Mouse (Mus musculus) heart, adult 2 months (tissue): ENCODE data around the gene Polr3gl. TPM values are rescaled to one million over a fixed set of nuclear protein-coding genes. Genes with fewer than 3 reads are reported as not detected.

Experiments used
- DNase-seq, 2 experiments: peaks; one replicate each; pipeline ENCODE4 v3.0.0; 2021
- H3K27ac ChIP-seq: fragments of 200-600 bp; 2 replicates; pipeline ENCODE4 v1.8.1; 2022
- H3K27me3 ChIP-seq: fragments of 200-500 bp; 2 replicates; pipeline ENCODE4 v1.6.1; 2012; ENCODE audit warnings: mild to moderate bottlenecking, low read length, inconsistent platforms, mixed read lengths; ENCODE audit not compliant: control insufficient read depth, insufficient read depth
- H3K36me3 ChIP-seq: fragments of 200-500 bp; 2 replicates; pipeline ENCODE4 v1.6.1; 2012; ENCODE audit warnings: low read length, inconsistent platforms; ENCODE audit not compliant: control insufficient read depth, insufficient read depth
- H3K4me1 ChIP-seq: fragments of 200-500 bp; 2 replicates; pipeline ENCODE4 v1.6.1; 2011; ENCODE audit warnings: low read length; ENCODE audit not compliant: control insufficient read depth, insufficient read depth
- H3K4me3 ChIP-seq: fragments of 200-600 bp; 2 replicates; pipeline ENCODE4 v1.8.1; 2022
- H3K79me2 ChIP-seq: fragments of 200-500 bp; replicated peaks from 2 replicates; pipeline ENCODE4 v1.6.1; 2012; ENCODE audit warnings: mild to moderate bottlenecking, inconsistent platforms, low read length, moderate library complexity, mixed read lengths; ENCODE audit not compliant: control insufficient read depth, insufficient read depth
- H3K9ac ChIP-seq: fragments of 200-500 bp; 2 replicates; pipeline ENCODE4 v1.6.1; 2012; ENCODE audit warnings: low read depth, mild to moderate bottlenecking, control low read depth, inconsistent platforms, low read length, mixed read lengths
- CTCF ChIP-seq: fragments of 200-600 bp; IDR thresholded peaks from 2 replicates; pipeline ENCODE4 v1.8.1; 2022; ENCODE audit warnings: antibody characterized with exemption, mild to moderate bottlenecking, moderate library complexity
- EP300 ChIP-seq: fragments of 200-500 bp; IDR thresholded peaks from 2 replicates; pipeline ENCODE4 v1.6.1; 2011; ENCODE audit warnings: low read depth, low read length, control low read depth; ENCODE audit not compliant: insufficient read depth
- POLR2A ChIP-seq: fragments of 200-500 bp; IDR thresholded peaks from 2 replicates; pipeline ENCODE4 v1.6.1; 2011; ENCODE audit warnings: mild to moderate bottlenecking, low read depth, low read length, control low read depth; ENCODE audit not compliant: insufficient read depth
- WGBS: fragments of 180-500 bp; shearing (Covaris S2); methylation state at CpG from one replicate; pipeline ENCODE4 v1.1.7; 2018; 5-methylcytosine and 5-hydroxymethylcytosine counted together
- intact Hi-C: fragments of 180-260 bp; cut with DNase I; formaldehyde crosslinking; loops from one replicate; pipeline ENCODE4 v1.15.1; 2025
- polyA plus RNA-seq: library from polyadenylated mRNA; depleted of rRNA; stranded (reverse); fragments of >200 nt; gene quantifications from 2 replicates; pipeline ENCODE4 v1.2.3, GENCODE M21; 2012
- total RNA-seq, 2 experiments: library from RNA; stranded (reverse); gene quantifications; 2 replicates each; pipeline ENCODE4 v1.2.3; 2021

Polr3gl gene
- total and polyA plus RNA-seq, 3 experiments: 20.1 to 35.0 (median 24.3) TPM

DNA sequence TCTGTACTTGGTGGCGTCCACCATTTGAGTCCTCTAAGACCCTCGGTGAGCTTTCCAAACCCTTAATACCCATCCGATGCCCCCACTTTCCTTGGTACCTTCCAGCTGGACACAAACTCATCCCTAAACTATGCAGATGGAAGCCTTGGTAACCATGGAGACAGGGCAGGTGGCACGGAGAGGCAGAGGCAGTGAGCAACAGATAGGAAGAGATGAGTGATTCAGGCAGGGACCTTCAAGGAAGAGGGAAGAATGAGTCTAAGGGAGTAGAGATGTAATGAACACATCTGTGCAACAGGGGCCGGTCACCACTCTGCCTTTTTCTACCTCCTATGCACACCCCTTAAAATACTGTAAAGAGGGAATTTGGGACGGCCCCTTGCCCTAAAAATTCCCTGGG lies 1.7 kb upstream of the Polr3gl start:
- H3K36me3 ChIP-seq: no peaks in the 10 kb centered on the region
- DNase-seq: no peak
- H3K4me1 ChIP-seq: peaks cover 8% of the 10 kb centered on the region
- intact Hi-C loops: no loop called here
- no peak for TF ChIP-seq CTCF
- no peak for TF ChIP-seq POLR2A
- no peak for TF ChIP-seq EP300
- WGBS: 51% methylated on average over 6 of the region's 6 CpGs
- H3K79me2 ChIP-seq: no peaks in the 10 kb centered on the region; the same call in 1 of the 2 replicates
- no peak overlapping the region for H3K9ac ChIP-seq
- H3K27ac ChIP-seq: peak overlapping the region; percentile 61; the same call in 1 of the 2 replicates
- no peak overlapping the region for H3K4me3 ChIP-seq
- no peaks in the 10 kb centered on the region for H3K27me3 ChIP-seq

DNA sequence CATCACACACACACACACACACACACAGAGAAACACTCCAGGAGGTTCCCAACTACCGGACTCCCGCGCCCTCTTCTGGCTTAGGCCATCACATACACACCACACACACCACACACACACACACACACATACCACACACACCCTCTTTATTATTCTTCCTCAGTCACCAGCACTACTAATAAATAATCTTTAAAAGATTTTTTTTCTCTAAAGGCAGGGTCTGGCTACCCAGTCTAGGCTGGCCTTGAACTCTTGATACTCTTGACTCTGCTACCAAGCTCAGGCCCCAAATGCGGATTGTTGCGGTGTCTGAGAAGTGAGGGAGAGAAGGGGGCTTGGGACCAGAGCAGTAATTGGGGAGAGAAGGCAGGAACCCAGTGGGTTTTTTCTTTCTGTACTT lies 870 bp upstream of the Polr3gl start:
- DNase-seq: no peak
- Histone ChIP-seq H3K9ac (no peak overlapping the region), H3K27me3 (no peaks in the 10 kb centered on the region), H3K4me3 (no peak overlapping the region), H3K27ac (no peak overlapping the region; the same call in 1 of the 2 replicates), H3K4me1 (peaks cover 8% of the 10 kb centered on the region), H3K36me3 (no peaks in the 10 kb centered on the region), H3K79me2 (no peaks in the 10 kb centered on the region; the same call in 1 of the 2 replicates)
- TF ChIP-seq CTCF: no peak
- 88% methylated on average over 5 of the region's 5 CpGs for WGBS
- intact Hi-C loops: loop anchor here (5.0 kb wide), 1 partner anchor 93 kb away; no protein-coding TSS in a partner anchor

DNA sequence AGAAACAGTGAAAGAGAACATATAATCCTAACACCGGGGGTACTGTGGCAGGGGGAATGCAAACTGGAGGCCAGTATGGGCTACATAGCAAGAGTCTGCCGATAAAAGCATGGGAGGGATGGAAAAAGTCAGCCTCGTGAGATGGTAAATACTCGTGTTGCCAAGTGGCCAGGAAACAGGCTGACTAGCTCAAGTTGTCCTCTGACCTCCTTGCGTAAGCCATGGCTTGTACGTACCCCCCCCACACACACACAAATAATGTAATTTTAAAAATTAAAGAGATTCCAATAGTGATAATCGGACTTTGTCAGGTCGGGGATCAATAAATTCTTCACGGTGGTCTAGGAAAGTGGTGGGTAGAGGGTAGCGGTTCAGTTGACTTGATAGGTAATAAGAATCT lies 607 bp downstream of the Polr3gl start:
- H3K27me3 ChIP-seq: no peaks in the 10 kb centered on the region
- no peaks in the 10 kb centered on the region for H3K36me3 ChIP-seq
- peak overlapping the region; percentile 91 for H3K27ac ChIP-seq
- peaks cover 8% of the 10 kb centered on the region for H3K4me1 ChIP-seq
- peak overlapping the region; percentile 77 for H3K9ac ChIP-seq
- DNase-seq: peak; percentile 39 to 47
- intact Hi-C loops: loop anchor here (2.0 to 5.0 kb wide), 2 partner anchors 37 to 91 kb away; no protein-coding TSS in a partner anchor
- no peaks in the 10 kb centered on the region; the same call in 1 of the 2 replicates for H3K79me2 ChIP-seq
- TF ChIP-seq POLR2A: no peak
- no peak for TF ChIP-seq CTCF
- no peak for TF ChIP-seq EP300
- peak overlapping the region; percentile 69 for H3K4me3 ChIP-seq
- WGBS: under 1% methylated on average over 10 of the region's 10 CpGs

DNA sequence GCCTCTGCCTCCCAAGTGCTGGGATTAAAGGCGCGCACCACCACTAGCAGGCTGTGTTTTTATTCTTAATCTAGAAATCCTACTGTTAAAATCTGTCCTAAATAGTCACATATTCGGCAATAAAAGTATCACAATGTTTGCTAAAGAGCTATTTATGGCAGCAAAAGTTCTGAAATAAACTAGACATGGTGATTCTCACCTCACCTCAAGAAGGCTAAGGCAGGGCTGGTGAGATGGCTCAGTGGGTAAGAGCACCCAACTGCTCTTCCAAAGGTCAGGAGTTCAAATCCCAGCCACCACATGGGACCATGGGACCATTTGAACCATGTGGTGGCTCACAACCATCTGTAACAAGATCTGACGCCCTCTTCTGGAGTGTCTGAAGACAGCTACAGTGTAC lies 3.3 kb downstream of the Polr3gl start:
- intact Hi-C loops: loop anchor here (5.0 kb wide), 1 partner anchor 88 kb away; no protein-coding TSS in a partner anchor
- Histone ChIP-seq H3K36me3 (no peaks in the 10 kb centered on the region), H3K9ac (no peak overlapping the region), H3K27me3 (no peaks in the 10 kb centered on the region), H3K4me3 (no peak overlapping the region), H3K4me1 (peaks cover 4% of the 10 kb centered on the region), H3K79me2 (no peaks in the 10 kb centered on the region; the same call in 1 of the 2 replicates), H3K27ac (no peak overlapping the region)
- 81% methylated on average over 4 of the region's 4 CpGs for WGBS
- no peak for DNase-seq
- TF ChIP-seq CTCF (no peak), POLR2A (no peak), EP300 (no peak)

DNA sequence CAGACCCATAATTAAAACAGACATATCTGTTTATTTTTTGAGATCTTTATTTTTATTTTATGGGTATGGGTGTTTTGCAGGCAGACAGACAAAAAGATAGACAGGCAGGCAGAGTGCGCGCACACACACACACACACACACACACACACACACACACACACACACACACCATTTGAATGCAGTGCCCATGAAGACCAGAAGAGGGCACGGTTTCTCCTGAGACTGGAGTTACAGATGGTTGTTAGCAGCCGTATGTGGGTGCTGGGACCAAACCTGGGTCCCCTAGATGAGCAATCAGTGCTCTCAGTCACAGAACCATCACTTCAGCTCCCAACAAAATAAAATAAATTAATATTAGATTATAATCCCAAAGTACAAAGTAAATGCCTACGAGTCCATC lies 10.6 kb downstream of the Polr3gl start:
- H3K9ac ChIP-seq: no peak overlapping the region
- H3K27ac ChIP-seq: no peak overlapping the region
- TF ChIP-seq CTCF (0 out of 2 replicates have a peak, but pooled peaks have one; percentile 6), EP300 (no peak)
- no peaks in the 10 kb centered on the region for H3K36me3 ChIP-seq
- H3K79me2 ChIP-seq: no peaks in the 10 kb centered on the region
- no peak overlapping the region for H3K4me3 ChIP-seq
- WGBS: 90% methylated on average over 5 of the region's 5 CpGs
- H3K4me1 ChIP-seq: peaks cover 9% of the 10 kb centered on the region
- no peaks in the 10 kb centered on the region for H3K27me3 ChIP-seq
- DNase-seq: no peak
- intact Hi-C loops: no loop called here

DNA sequence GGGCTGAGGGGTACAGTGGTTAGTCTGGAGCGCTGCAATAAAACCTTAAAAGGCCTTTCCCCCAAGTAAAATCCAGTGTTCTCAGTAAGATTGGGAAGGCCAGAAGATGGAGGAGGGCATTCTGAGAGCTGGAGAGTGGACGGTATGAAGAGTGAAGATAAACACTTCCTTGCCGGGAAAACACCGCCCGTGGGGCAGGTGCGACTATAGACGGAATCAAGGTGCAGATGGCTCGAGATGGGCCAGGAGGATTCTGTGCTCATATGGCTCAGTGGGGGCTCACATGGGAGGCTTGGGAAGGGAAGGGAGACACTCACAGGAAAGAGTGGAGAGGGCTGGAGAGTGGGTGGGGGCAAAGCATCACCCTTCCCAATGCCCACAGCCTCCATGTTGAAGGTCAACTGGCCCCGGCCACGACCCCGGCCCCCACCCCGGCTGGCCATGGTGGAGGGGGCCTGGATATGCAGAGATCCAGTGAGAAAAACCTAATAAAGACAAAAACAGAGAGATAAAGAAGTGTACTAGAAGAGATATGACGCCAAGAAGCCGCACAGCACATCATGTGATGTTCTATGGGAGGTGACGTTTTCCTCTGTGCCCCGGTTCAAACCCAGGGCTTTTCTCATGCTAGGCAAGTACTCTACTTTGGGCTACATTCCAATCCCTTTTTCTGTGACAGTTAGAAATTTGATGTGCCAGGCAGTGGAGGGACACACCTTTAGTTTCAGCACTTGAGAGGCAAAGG lies 12.0 kb downstream of the Polr3gl start:
- intact Hi-C loops: no loop called here
- H3K4me1 ChIP-seq: peaks cover 16% of the 10 kb centered on the region
- no peak for DNase-seq
- H3K4me3 ChIP-seq: no peak overlapping the region
- H3K27ac ChIP-seq: no peak overlapping the region
- no peaks in the 10 kb centered on the region for H3K79me2 ChIP-seq
- no peaks in the 10 kb centered on the region for H3K27me3 ChIP-seq
- no peaks in the 10 kb centered on the region; the same call in none of the 2 replicates for H3K36me3 ChIP-seq
- WGBS: 87% methylated on average over 16 of the region's 16 CpGs
- TF ChIP-seq EP300 (no peak), POLR2A (no peak), CTCF (no peak)
- H3K9ac ChIP-seq: no peak overlapping the region
